Mouse (Mus musculus): ENCODE data around the gene Tmem132b. TPM values are rescaled to one million over a fixed set of nuclear protein-coding genes. Genes with fewer than 3 reads are reported as not detected.

Tmem132b gene
- total and polyA plus RNA-seq, 3 experiments = not detected

- in situ Hi-C loops (cut with MboI; ENCODE audit: low pct_ligation_motif_present, low pct_unique_long_range_greater_than_20kb, low sequenced_read_pairs) = loop anchor here (10.0 kb wide), 2 partner anchors 111 to 201 kb away; no protein-coding TSS in a partner anchor
- no peak overlapping the region for H3K9ac ChIP-seq (ENCODE audit: insufficient read depth, low read depth)
- dilution Hi-C loops (cut with MboI; ENCODE audit: extremely low pct_ligation_motif_present, extremely low pct_unique_long_range_greater_than_20kb, low sequenced_read_pairs) = no loop called here
Observed at GRCm38 (mm10) chr5:125486088-125486487, 45.5 kb upstream of the Tmem132b start.

GRCm38 (mm10) chr5:125487375-125488115 is 44.0 kb upstream of the Tmem132b start:
- Histone ChIP-seq H3K36me3 (replicated peaks in 1 of 2; ENCODE audit: control insufficient read depth in 1 of 2, insufficient read depth in 1 of 2, low read length in 1 of 2) (peaks cover 27 to 71% of the 10 kb centered on the region in 2 experiments), H3K27me3 (replicated peaks) (no peaks in the 10 kb centered on the region), H3K27ac (ENCODE audit: insufficient read depth, low read depth) (peak overlapping the region; percentile 5; the same call in 1 of the 2 replicates), H3K79me2 (replicated peaks; ENCODE audit: control insufficient read depth, extremely low read depth, insufficient read depth, poor library complexity, severe bottlenecking) (no peaks in the 10 kb centered on the region), H3K4me3 (replicated peaks in 1 of 3; ENCODE audit: low read depth in 2 of 3, low read length in 2 of 3, poor library complexity in 1 of 3) (no peak overlapping the region), H3K9ac (ENCODE audit: insufficient read depth, low read depth) (no peak overlapping the region), H3K4me1 (ENCODE audit: control insufficient read depth in 1 of 2, insufficient read depth in 2 of 2) (peaks cover 16 to 69% of the 10 kb centered on the region in 2 experiments), H3K4me2 (ENCODE audit: insufficient read depth, low read depth, poor library complexity, severe bottlenecking) (no peak overlapping the region), H3K9me3 (replicated peaks; ENCODE audit: low read length) (no peaks in the 10 kb centered on the region)
- dilution Hi-C loops (cut with MboI; ENCODE audit: extremely low pct_ligation_motif_present, extremely low pct_unique_long_range_greater_than_20kb, low sequenced_read_pairs) = no loop called here
- DNase-seq (ENCODE audit: extremely low read depth) = peak; percentile 60
- in situ Hi-C loops (cut with MboI; ENCODE audit: low pct_ligation_motif_present, low pct_unique_long_range_greater_than_20kb, low sequenced_read_pairs) = loop anchor here (10.0 kb wide), 2 partner anchors 113 to 203 kb away; no protein-coding TSS in a partner anchor
- TF ChIP-seq TCF12 (IDR thresholded peaks at IDR 0.05; ENCODE audit: low read depth, low read length) = peak; percentile 34; the same call in 1 of the 2 replicates
- no peak for TF ChIP-seq MAFK (IDR thresholded peaks at IDR 0.05; ENCODE audit: insufficient replicate concordance, low read length)
- TF ChIP-seq ZNF384 (IDR thresholded peaks at IDR 0.05; ENCODE audit: low read depth, low read length) = peak; percentile 91
- TF ChIP-seq MEF2A (IDR thresholded peaks at IDR 0.05; ENCODE audit: borderline replicate concordance, low read depth, low read length) = no peak
- TF ChIP-seq BHLHE40 (IDR thresholded peaks at IDR 0.05; ENCODE audit: low read depth, low read length) = peak; percentile 10; the same call in 1 of the 2 replicates
- peak; percentile 37; the same call in 1 of the 2 replicates for TF ChIP-seq EP300 (IDR thresholded peaks at IDR 0.05; ENCODE audit: low read length)
- TF ChIP-seq ETS1 (conservative IDR thresholded peaks at IDR 0.05; ENCODE audit: low read depth, low read length) = 0 out of 2 replicates have a peak, but pooled peaks have one; percentile 15

More at GRCm38 (mm10) chr5:125486088-125486487, 45.5 kb upstream of the Tmem132b start:
- DNase-seq (ENCODE audit: extremely low read depth) = no peak
- Histone ChIP-seq H3K27me3 (replicated peaks) (no peaks in the 10 kb centered on the region), H3K4me3 (replicated peaks in 1 of 3; ENCODE audit: low read depth in 2 of 3, low read length in 2 of 3, poor library complexity in 1 of 3) (no peak overlapping the region), H3K27ac (ENCODE audit: insufficient read depth, low read depth) (no peak overlapping the region), H3K9me3 (replicated peaks; ENCODE audit: low read length) (no peaks in the 10 kb centered on the region), H3K36me3 (replicated peaks in 1 of 2; ENCODE audit: control insufficient read depth in 1 of 2, insufficient read depth in 1 of 2, low read length in 1 of 2) (peaks cover 26 to 73% of the 10 kb centered on the region in 2 experiments), H3K4me2 (ENCODE audit: insufficient read depth, low read depth, poor library complexity, severe bottlenecking) (no peak overlapping the region), H3K79me2 (replicated peaks; ENCODE audit: control insufficient read depth, extremely low read depth, insufficient read depth, poor library complexity, severe bottlenecking) (no peaks in the 10 kb centered on the region), H3K4me1 (ENCODE audit: control insufficient read depth in 1 of 2, insufficient read depth in 2 of 2) (peaks cover 16 to 73% of the 10 kb centered on the region in 2 experiments)
- TF ChIP-seq MXI1 (IDR thresholded peaks at IDR 0.05; ENCODE audit: low read depth, low read length) = no peak
- no peak for TF ChIP-seq TCF12 (IDR thresholded peaks at IDR 0.05; ENCODE audit: low read depth, low read length)
- TF ChIP-seq ETS1 (conservative IDR thresholded peaks at IDR 0.05; ENCODE audit: low read depth, low read length) = no peak
- TF ChIP-seq NRF1 (IDR thresholded peaks at IDR 0.05; ENCODE audit: low read depth, low read length) = no peak
- TF ChIP-seq RAD21 (IDR thresholded peaks at IDR 0.05; ENCODE audit: low read depth, low read length) = no peak
- no peak for TF ChIP-seq SMC3 (IDR thresholded peaks at IDR 0.05; ENCODE audit: low read depth, low read length)
- TF ChIP-seq CHD1 (IDR thresholded peaks at IDR 0.05; ENCODE audit: low read depth, low read length) = no peak
- no peak for TF ChIP-seq GABPA (IDR thresholded peaks at IDR 0.05; ENCODE audit: insufficient replicate concordance, low read depth, low read length)
- no peak for TF ChIP-seq MAZ (IDR thresholded peaks at IDR 0.05; ENCODE audit: low read depth, low read length)
- no peak for TF ChIP-seq JUND (conservative IDR thresholded peaks at IDR 0.05; ENCODE audit: low read depth, low read length)
- TF ChIP-seq JUN (IDR thresholded peaks at IDR 0.05; ENCODE audit: insufficient read depth, low read depth, low read length) = no peak
